11 mouse cellular contexts compared by ENCODE assay signal in genomic region chr6:91678506-91679094, GRCm38 (mm10). TPM values are rescaled to one million over a fixed set of nuclear protein-coding genes. Genes with fewer than 3 reads are reported as not detected.
A peak's percentile ranks its signal among the peaks of the same experiment; 100 is the strongest.
DNase-seq lines count a peak whose midpoint lies in the region; ATAC-seq and TF ChIP-seq lines count a peak whose summit lies in the region.
"Had no signal": no experiment of that assay in that cellular context is flagged by ENCODE, and none has a peak within 500 bp of the region (broad histone marks: within the 10 kb centered on the region; RNA-seq: fewer than 3 reads in every experiment).

No protein-coding gene starts in this region.

- H3K36me3 ChIP-seq in heart, embryonic 15.5 days = no peaks in the 10 kb centered on the region
- H3K36me3 ChIP-seq in CH12.LX (replicated peaks in 1 of 2; ENCODE audit: control insufficient read depth in 1 of 2, insufficient read depth in 1 of 2, low read length in 1 of 2) = peaks cover 0 to 3% of the 10 kb centered on the region in 2 experiments
- H3K36me3 ChIP-seq in limb, embryonic 10.5 days = no peaks in the 10 kb centered on the region
- H3K36me3 ChIP-seq: lung, embryonic 15.5 days had no signal

- H3K9ac ChIP-seq in heart, embryonic 15.5 days = peak overlapping the region; percentile 22; the same call in 1 of the 2 replicates
- H3K9ac ChIP-seq in CH12.LX (ENCODE audit: insufficient read depth, low read depth) = peak overlapping the region; percentile 56
- H3K9ac ChIP-seq: forebrain, postnatal 0 days; lung, embryonic 15.5 days had no signal

- in situ Hi-C loops in CH12.LX (cut with MboI; ENCODE audit: low pct_ligation_motif_present, low pct_unique_long_range_greater_than_20kb, low sequenced_read_pairs) = loop anchor here (10.0 kb wide), 1 partner anchor 66 kb away; no protein-coding TSS in a partner anchor

- no peak for DNase-seq in heart, adult 8-10 months (ENCODE audit: low spot score)
- no peak for DNase-seq in CH12.LX (ENCODE audit: extremely low read depth)
- DNase-seq in limb, embryonic 10.5 days (ENCODE audit: low spot score) = no peak
- no peak for DNase-seq in left cerebral cortex, postnatal 14 days (ENCODE audit: low spot score in 2 of 2)
- DNase-seq in gastrocnemius, postnatal 36 days = no peak
- DNase-seq in kidney, adult 9 months = no peak

- TF ChIP-seq POLR2A in CH12.LX (IDR thresholded peaks at IDR 0.05; ENCODE audit: low read depth, low read length) = no peak

- peak overlapping the region; percentile 15; the same call in 1 of the 2 replicates for H3K4me3 ChIP-seq in heart, embryonic 15.5 days
- peak overlapping the region; percentile 58 to 61 (median 60) for H3K4me3 ChIP-seq in CH12.LX (replicated peaks in 1 of 3; ENCODE audit: low read depth in 2 of 3, low read length in 2 of 3, poor library complexity in 1 of 3)
- no peak overlapping the region for H3K4me3 ChIP-seq in limb, embryonic 10.5 days
- H3K4me3 ChIP-seq: lung, embryonic 15.5 days had no signal

- WGBS in heart, embryonic 15.5 days = 21% methylated on average over 12 of the region's 12 CpGs
- WGBS in limb, embryonic 10.5 days = 62% methylated on average over 12 of the region's 12 CpGs

- no peaks in the 10 kb centered on the region for H3K9me3 ChIP-seq in heart, embryonic 15.5 days (replicated peaks)
- no peaks in the 10 kb centered on the region for H3K9me3 ChIP-seq in CH12.LX (replicated peaks; ENCODE audit: low read length)
- H3K9me3 ChIP-seq in limb, embryonic 10.5 days (replicated peaks) = no peaks in the 10 kb centered on the region
- H3K9me3 ChIP-seq: lung, embryonic 15.5 days had no signal

- dilution Hi-C loops in CH12.LX (cut with MboI; ENCODE audit: extremely low pct_ligation_motif_present, extremely low pct_unique_long_range_greater_than_20kb, low sequenced_read_pairs) = no loop called here

- H3K79me2 ChIP-seq in CH12.LX (replicated peaks; ENCODE audit: control insufficient read depth, extremely low read depth, insufficient read depth, poor library complexity, severe bottlenecking) = no peaks in the 10 kb centered on the region

- H3K4me2 ChIP-seq in heart, embryonic 15.5 days = peak overlapping the region; percentile 48
- H3K4me2 ChIP-seq in CH12.LX (ENCODE audit: insufficient read depth, low read depth, poor library complexity, severe bottlenecking) = peak overlapping the region; percentile 75
- H3K4me2 ChIP-seq: lung, embryonic 15.5 days had no signal

- intact Hi-C loops in left cerebral cortex, postnatal 14 days (cut with DNase I) = no loop called here
- intact Hi-C loops in gastrocnemius, postnatal 36 days (cut with DNase I) = loop anchor here (5.0 kb wide), 1 partner anchor 46 kb away; no protein-coding TSS in a partner anchor

- no peak for ATAC-seq in heart, embryonic 15.5 days (replicated peaks; ENCODE audit: insufficient number of reproducible peaks, insufficient read depth, low FRiP score, low read depth)
- ATAC-seq in activated CD4-positive, CD25-positive, alpha-beta regulatory T cell, adult 4 months = peak; percentile 14
- ATAC-seq: forebrain, postnatal 0 days; Patski had no signal

- H3K27me3 ChIP-seq in heart, embryonic 15.5 days = no peaks in the 10 kb centered on the region
- no peaks in the 10 kb centered on the region for H3K27me3 ChIP-seq in CH12.LX (replicated peaks)
- no peaks in the 10 kb centered on the region for H3K27me3 ChIP-seq in limb, embryonic 10.5 days (ENCODE audit: low read depth, poor library complexity, severe bottlenecking)
- H3K27me3 ChIP-seq: lung, embryonic 15.5 days; Patski had no signal

- TF ChIP-seq RAD21 in CH12.LX (IDR thresholded peaks at IDR 0.05; ENCODE audit: low read depth, low read length) = no peak

- peak in 1 of 2 experiments; percentile 17; a peak in 1 of 4 replicates for TF ChIP-seq CTCF in CH12.LX (conservative IDR thresholded peaks at IDR 0.05 in 1 of 2, IDR thresholded peaks at IDR 0.05 in 1 of 2; ENCODE audit: low read depth in 2 of 2, low read length in 2 of 2)

- peaks cover 35% of the 10 kb centered on the region for H3K4me1 ChIP-seq in heart, embryonic 15.5 days (replicated peaks)
- peaks cover 13 to 48% of the 10 kb centered on the region in 2 experiments; a peak in 3 of 4 replicates for H3K4me1 ChIP-seq in CH12.LX (ENCODE audit: control insufficient read depth in 1 of 2, insufficient read depth in 2 of 2)
- H3K4me1 ChIP-seq in limb, embryonic 10.5 days = peaks cover 21% of the 10 kb centered on the region

- TF ChIP-seq EP300 in CH12.LX (IDR thresholded peaks at IDR 0.05; ENCODE audit: low read length) = no peak

- H3K27ac ChIP-seq in heart, embryonic 15.5 days = peak overlapping the region; percentile 52
- no peak overlapping the region for H3K27ac ChIP-seq in CH12.LX (ENCODE audit: insufficient read depth, low read depth)
- 0 out of 2 replicates have a peak overlapping the region, but pooled peaks have one; percentile 11 for H3K27ac ChIP-seq in limb, embryonic 10.5 days
- H3K27ac ChIP-seq: lung, embryonic 15.5 days had no signal

TF ChIP-seq in CH12.LX, 34 proteins besides CTCF, POLR2A, EP300 and RAD21:
- TF ChIP-seq HCFC1 (IDR thresholded peaks at IDR 0.05; ENCODE audit: low read depth, low read length) (no peak), ZKSCAN1 (IDR thresholded peaks at IDR 0.05; ENCODE audit: borderline replicate concordance, low read depth, low read length) (no peak), TBP (conservative IDR thresholded peaks at IDR 0.05; ENCODE audit: low read depth, low read length) (no peak), CHD2 (IDR thresholded peaks at IDR 0.05; ENCODE audit: low read length) (no peak), JUN (IDR thresholded peaks at IDR 0.05; ENCODE audit: insufficient read depth, low read depth, low read length) (no peak), ZNF384 (IDR thresholded peaks at IDR 0.05; ENCODE audit: low read depth, low read length) (no peak), CHD1 (IDR thresholded peaks at IDR 0.05; ENCODE audit: low read depth, low read length) (no peak), POLR2AphosphoS2 (IDR thresholded peaks at IDR 0.05; ENCODE audit: low read depth, low read length) (no peak), NELFE (IDR thresholded peaks at IDR 0.05; ENCODE audit: low read depth, low read length) (no peak), MYC (IDR thresholded peaks at IDR 0.05; ENCODE audit: low read depth, low read length) (no peak), TCF12 (IDR thresholded peaks at IDR 0.05; ENCODE audit: low read depth, low read length) (no peak), PAX5 (IDR thresholded peaks at IDR 0.05; ENCODE audit: low read length) (no peak), MAZ (IDR thresholded peaks at IDR 0.05; ENCODE audit: low read depth, low read length) (no peak), ZC3H11A (IDR thresholded peaks at IDR 0.05; ENCODE audit: low read depth, low read length) (no peak), SMC3 (IDR thresholded peaks at IDR 0.05; ENCODE audit: low read depth, low read length) (no peak; the same call in 1 of the 2 replicates), SIN3A (IDR thresholded peaks at IDR 0.05; ENCODE audit: low read length) (no peak)

RNA-seq across cellular contexts. Expression of gene Slc6a6, which starts 5.3 kb away (rescaled TPM):
- 72.5 and 74.9 TPM in 2 replicates for polyA plus RNA-seq in heart, embryonic 15.5 days (2015; fragmentation: Nextera tagmentation; extraction: Ambion mirVana)
- 100 to 1,000 TPM in 2 of 4 experiments, 10 to 100 TPM in 2; 91.8 to 114 (median 101) TPM for total RNA-seq in heart, adult 8-10 months (2022)
- total RNA-seq in CH12.LX (2012; rRNA removed) (28.9 and 31.3 TPM in 2 replicates), CH12.LX (2014; rRNA removed) (28.4 and 30.1 TPM in 2 replicates)
- 42.6 and 56.0 TPM in 2 replicates for polyA plus RNA-seq in CH12.LX (2012; ENCODE audit: insufficient read length, low read depth)
- 10 to 100 TPM; 34.3 to 47.9 TPM for polyA plus RNA-seq in activated CD4-positive, CD25-positive, alpha-beta regulatory T cell, adult 4 months (2017; shearing (Covaris generic))
- 45.0 and 49.7 TPM in 2 replicates for polyA plus RNA-seq in limb, embryonic 10.5 days (2016; fragmentation: Nextera tagmentation; extraction: Ambion mirVana)
- 100 to 1,000 TPM; 159 to 165 TPM for total RNA-seq in left cerebral cortex, postnatal 14 days (2021)
- 10 to 100 TPM; 66.3 to 70.0 TPM for total RNA-seq in gastrocnemius, postnatal 36 days (2021)
